Mouse (Mus musculus): ENCODE data around the gene Pdss1.

GRCm38 (mm10) chr2:22878781-22879180 lies 16.5 kb upstream of the Pdss1 start:
- no peak for TF ChIP-seq CTCF (IDR thresholded peaks at IDR 0.05; ENCODE audit: insufficient read depth, low read depth, low read length)
- no peak for TF ChIP-seq POLR2A (IDR thresholded peaks at IDR 0.05; ENCODE audit: insufficient read depth, low read depth, low read length)
